Mouse (Mus musculus): Measurements from ENCODE around the gene Crim1.

- TF ChIP-seq CTCF (IDR thresholded peaks at IDR 0.05; ENCODE audit: control insufficient read depth, insufficient read depth, insufficient read length), result no peak
- no peak for TF ChIP-seq MAX (IDR thresholded peaks at IDR 0.05)
These were observed 40.1 kb downstream of the Crim1 start for GRCm38 (mm10) chr17:78240161-78240560.

All from C2C12 (cell line).